Mouse (Mus musculus) thymus, adult 2 months (tissue): ENCODE data around the gene Sycp2l.
"Not testable (repeated sequence)": the region's sequence is repeated elsewhere in the genome, so short reads cannot be mapped to it uniquely, and the experiment has no call there.

Experiments used
- CTCF ChIP-seq: fragments of 200-500 bp; IDR thresholded peaks from 2 replicates; pipeline ENCODE4 v1.5.1; 2012; ENCODE audit warnings: mild to moderate bottlenecking, control low read depth, low read length, moderate library complexity, borderline replicate concordance; ENCODE audit not compliant: control insufficient read depth, poor library complexity, insufficient read depth; ENCODE audit errors: extremely low read depth
- POLR2A ChIP-seq: fragments of 200-500 bp; IDR thresholded peaks from 2 replicates; pipeline ENCODE4 v1.6.1; 2012; ENCODE audit warnings: mild to moderate bottlenecking, low read length, control low read depth, moderate library complexity; ENCODE audit not compliant: control insufficient read depth, poor library complexity, insufficient read depth; ENCODE audit errors: extremely low read depth

GRCm38 (mm10) chr13:41205568-41205967 lies 91.5 kb downstream of the Sycp2l start:
- not testable (repeated sequence) for TF ChIP-seq POLR2A, CTCF
